Mouse (Mus musculus): ENCODE data around the gene Gm21903. TPM values are rescaled to one million over a fixed set of nuclear protein-coding genes. Genes with fewer than 3 reads are reported as not detected.
"Not testable (repeated sequence)": the region's sequence is repeated elsewhere in the genome, so short reads cannot be mapped to it uniquely, and the experiment has no call there.

Gm21903 gene
- not detected in 2 replicates for polyA plus RNA-seq (2014; fragmentation: Nextera tagmentation; extraction: Ambion mirVana)

- H3K4me3 ChIP-seq (ENCODE audit: low read depth, low read length), result no peak within 1 kb of the TSS
- ATAC-seq (replicated peaks; ENCODE audit: low FRiP score, low TSS enrichment, low read depth) (no peak), DNase-seq (ENCODE audit: low spot score) (no peak)
- no peak within 1 kb of the TSS for H3K27ac ChIP-seq (ENCODE audit: low read depth)
- H3K9me3 ChIP-seq (ENCODE audit: control insufficient read depth, low read length), result 0 out of 2 replicates have a peak, but pooled peaks cover 2% of the 10 kb centered on the region
- no peaks in the 10 kb centered on the region for H3K4me1 ChIP-seq (replicated peaks; ENCODE audit: control insufficient read depth, insufficient read depth, low read length)
- H3K9ac ChIP-seq (ENCODE audit: low read length), result no peak within 1 kb of the TSS
- no peak within 1 kb of the TSS for H3K4me2 ChIP-seq (ENCODE audit: low read length)
- H3K27me3 ChIP-seq (replicated peaks; ENCODE audit: control insufficient read depth, insufficient read depth, low read length), result no peaks in the 10 kb centered on the region
- no peaks in the 10 kb centered on the region for H3K36me3 ChIP-seq (ENCODE audit: control insufficient read depth, insufficient read depth, low read length)
Measured at GRCm38 (mm10) chr17:39043241-39043640, at the start of gene Gm21903. Gene Gm21903 (minus strand): TSS chr17:39043341.

GRCm38 (mm10) chr17:39076937-39077336 lies 33.8 kb upstream of the Gm21903 start, which contains the start of gene Esp23:
Gene Esp23 (minus strand): TSS chr17:39077037.
- DNase-seq (ENCODE audit: low spot score), result no peak
- no peak for ATAC-seq (replicated peaks; ENCODE audit: low FRiP score, low TSS enrichment, low read depth)
- no peaks in the 10 kb centered on the region for H3K4me1 ChIP-seq (replicated peaks; ENCODE audit: control insufficient read depth, insufficient read depth, low read length)
- no peak within 1 kb of the TSS for H3K4me3 ChIP-seq (ENCODE audit: low read depth, low read length)
- no peak within 1 kb of the TSS for H3K27ac ChIP-seq (ENCODE audit: low read depth)
- H3K9ac ChIP-seq (ENCODE audit: low read length), result no peak within 1 kb of the TSS
- WGBS, result 42% methylated on average over 1 of the region's 1 CpGs
- no peaks in the 10 kb centered on the region for H3K36me3 ChIP-seq (ENCODE audit: control insufficient read depth, insufficient read depth, low read length)
- no peaks in the 10 kb centered on the region for H3K27me3 ChIP-seq (replicated peaks; ENCODE audit: control insufficient read depth, insufficient read depth, low read length)
- H3K9me3 ChIP-seq (ENCODE audit: control insufficient read depth, low read length), result no peaks in the 10 kb centered on the region
- H3K4me2 ChIP-seq (ENCODE audit: low read length), result no peak within 1 kb of the TSS

- Histone ChIP-seq H3K9me3 (ENCODE audit: control insufficient read depth, low read length) (peaks cover 2% of the 10 kb centered on the region; the same call in 1 of the 2 replicates), H3K9ac (ENCODE audit: low read length) (no peak overlapping the region), H3K4me3 (ENCODE audit: low read depth, low read length) (no peak overlapping the region), H3K27ac (ENCODE audit: low read depth) (no peak overlapping the region), H3K27me3 (replicated peaks; ENCODE audit: control insufficient read depth, insufficient read depth, low read length) (no peaks in the 10 kb centered on the region), H3K36me3 (ENCODE audit: control insufficient read depth, insufficient read depth, low read length) (no peaks in the 10 kb centered on the region), H3K4me2 (ENCODE audit: low read length) (no peak overlapping the region), H3K4me1 (replicated peaks; ENCODE audit: control insufficient read depth, insufficient read depth, low read length) (no peaks in the 10 kb centered on the region)
- ATAC-seq (replicated peaks; ENCODE audit: low FRiP score, low TSS enrichment, low read depth) (no peak), DNase-seq (ENCODE audit: low spot score) (no peak)
Measured at GRCm38 (mm10) chr17:39063641-39064040, 20.5 kb upstream of the Gm21903 start.

- not testable (repeated sequence) for H3K9ac ChIP-seq (ENCODE audit: low read length); DNase-seq (ENCODE audit: low spot score); H3K4me2 ChIP-seq (ENCODE audit: low read length); H3K36me3 ChIP-seq (ENCODE audit: control insufficient read depth, insufficient read depth, low read length); H3K4me3 ChIP-seq (ENCODE audit: low read depth, low read length); H3K27me3 ChIP-seq (replicated peaks; ENCODE audit: control insufficient read depth, insufficient read depth, low read length); H3K9me3 ChIP-seq (ENCODE audit: control insufficient read depth, low read length); H3K27ac ChIP-seq (ENCODE audit: low read depth); ATAC-seq (replicated peaks; ENCODE audit: low FRiP score, low TSS enrichment, low read depth); H3K4me1 ChIP-seq (replicated peaks; ENCODE audit: control insufficient read depth, insufficient read depth, low read length)
- 82% methylated on average over 3 of the region's 3 CpGs for WGBS
Measured at GRCm38 (mm10) chr17:39036395-39036794, 6.7 kb downstream of the Gm21903 start, which contains the start of gene Esp24. Gene Esp24 (plus strand): TSS chr17:39036695.

- DNase-seq (ENCODE audit: low spot score), result no peak
- Histone ChIP-seq H3K4me3 (ENCODE audit: low read depth, low read length) (no peak overlapping the region), H3K4me2 (ENCODE audit: low read length) (no peak overlapping the region), H3K27me3 (replicated peaks; ENCODE audit: control insufficient read depth, insufficient read depth, low read length) (no peaks in the 10 kb centered on the region), H3K9me3 (ENCODE audit: control insufficient read depth, low read length) (no peaks in the 10 kb centered on the region), H3K9ac (ENCODE audit: low read length) (no peak overlapping the region), H3K36me3 (ENCODE audit: control insufficient read depth, insufficient read depth, low read length) (no peaks in the 10 kb centered on the region), H3K4me1 (replicated peaks; ENCODE audit: control insufficient read depth, insufficient read depth, low read length) (no peaks in the 10 kb centered on the region), H3K27ac (ENCODE audit: low read depth) (no peak overlapping the region)
- 66% methylated on average over 14 of the region's 14 CpGs for WGBS
- no peak for ATAC-seq (replicated peaks; ENCODE audit: low FRiP score, low TSS enrichment, low read depth)
Measured at GRCm38 (mm10) chr17:39017184-39017583, 26.0 kb downstream of the Gm21903 start.

- H3K9ac ChIP-seq (ENCODE audit: low read length), result no peak overlapping the region
- no peaks in the 10 kb centered on the region for H3K27me3 ChIP-seq (replicated peaks; ENCODE audit: control insufficient read depth, insufficient read depth, low read length)
- peak overlapping the region; percentile 24 for H3K4me2 ChIP-seq (ENCODE audit: low read length)
- 42% methylated on average over 30 of the region's 30 CpGs for WGBS
- H3K27ac ChIP-seq (ENCODE audit: low read depth), result no peak overlapping the region
- H3K36me3 ChIP-seq (ENCODE audit: control insufficient read depth, insufficient read depth, low read length), result no peaks in the 10 kb centered on the region
- DNase-seq (ENCODE audit: low spot score) (no peak), ATAC-seq (replicated peaks; ENCODE audit: low FRiP score, low TSS enrichment, low read depth) (no peak)
- no peak overlapping the region for H3K4me3 ChIP-seq (ENCODE audit: low read depth, low read length)
- H3K4me1 ChIP-seq (replicated peaks; ENCODE audit: control insufficient read depth, insufficient read depth, low read length), result no peaks in the 10 kb centered on the region
- H3K9me3 ChIP-seq (ENCODE audit: control insufficient read depth, low read length), result no peaks in the 10 kb centered on the region
Measured at GRCm38 (mm10) chr17:39010675-39011638, 32.2 kb downstream of the Gm21903 start.

GRCm38 (mm10) chr17:39009846-39010245 lies 33.3 kb downstream of the Gm21903 start:
- DNase-seq (ENCODE audit: low spot score), result no peak
- no peak for ATAC-seq (replicated peaks; ENCODE audit: low FRiP score, low TSS enrichment, low read depth)
- no peak overlapping the region for H3K9ac ChIP-seq (ENCODE audit: low read length)
- H3K4me1 ChIP-seq (replicated peaks; ENCODE audit: control insufficient read depth, insufficient read depth, low read length), result no peaks in the 10 kb centered on the region
- no peak overlapping the region for H3K4me3 ChIP-seq (ENCODE audit: low read depth, low read length)
- no peak overlapping the region for H3K4me2 ChIP-seq (ENCODE audit: low read length)
- no peak overlapping the region for H3K27ac ChIP-seq (ENCODE audit: low read depth)
- no peaks in the 10 kb centered on the region for H3K36me3 ChIP-seq (ENCODE audit: control insufficient read depth, insufficient read depth, low read length)
- 90% methylated on average over 1 of the region's 1 CpGs for WGBS
- no peaks in the 10 kb centered on the region for H3K27me3 ChIP-seq (replicated peaks; ENCODE audit: control insufficient read depth, insufficient read depth, low read length)
- H3K9me3 ChIP-seq (ENCODE audit: control insufficient read depth, low read length), result no peaks in the 10 kb centered on the region
